Mouse (Mus musculus) bone marrow, adult 2 months (tissue): Measurements from ENCODE around the gene Plekha3. TPM values are rescaled to one million over a fixed set of nuclear protein-coding genes. Genes with fewer than 3 reads are reported as not detected.

Source experiments
- H3K27ac ChIP-seq: fragments of 200-500 bp; 2 replicates; pipeline ENCODE4 v1.5.1; 2012; ENCODE audit warnings: low read depth, mild to moderate bottlenecking, control low read depth, inconsistent platforms, low read length; ENCODE audit not compliant: control insufficient read depth, poor library complexity, insufficient read depth
- H3K4me1 ChIP-seq: fragments of 200-500 bp; 2 replicates; pipeline ENCODE4 v1.6.1; 2011; ENCODE audit warnings: low read length; ENCODE audit not compliant: control insufficient read depth, insufficient read depth
- H3K4me3 ChIP-seq: fragments of 200-500 bp; replicated peaks from 2 replicates; pipeline ENCODE3; 2011; ENCODE audit warnings: mild to moderate bottlenecking, low read depth, low read length, control low read depth; ENCODE audit not compliant: control insufficient read depth
- CTCF ChIP-seq: fragments of 200-500 bp; IDR thresholded peaks from 2 replicates; pipeline ENCODE4 v1.5.1; 2011; ENCODE audit warnings: low read length, control low read depth; ENCODE audit not compliant: control insufficient read depth, insufficient read depth
- POLR2A ChIP-seq: fragments of 200-500 bp; IDR thresholded peaks from 2 replicates; pipeline ENCODE4 v1.6.1; 2011; ENCODE audit warnings: low read depth, mild to moderate bottlenecking, control low read depth, low read length, borderline replicate concordance; ENCODE audit not compliant: control insufficient read depth
- WGBS: fragments of 180-500 bp; shearing (Covaris S2); methylation state at CpG from one replicate; pipeline ENCODE4 v1.1.7; 2018; 5-methylcytosine and 5-hydroxymethylcytosine counted together
- polyA plus RNA-seq: library from polyadenylated mRNA; stranded (reverse); fragments of >200 nt; gene quantifications from 2 replicates; pipeline ENCODE4 v1.2.4, GENCODE M21; 2011; ENCODE audit warnings: low replicate concordance; ENCODE audit not compliant: missing spikeins, insufficient read depth, insufficient read length

Gene Plekha3
- polyA plus RNA-seq, 1 experiment = 8.5 TPM

GRCm38 (mm10) chr2:76653070-76653469 is 22.0 kb upstream of the Plekha3 start:
- Histone ChIP-seq H3K4me1 (no peaks in the 10 kb centered on the region), H3K4me3 (no peak overlapping the region), H3K27ac (no peak overlapping the region)
- TF ChIP-seq POLR2A = no peak
- WGBS = 88% methylated on average over 4 of the region's 4 CpGs

GRCm38 (mm10) chr2:76654646-76655045 is 20.4 kb upstream of the Plekha3 start:
- TF ChIP-seq POLR2A (no peak), CTCF (no peak)
- 87% methylated on average over 5 of the region's 5 CpGs for WGBS
- no peaks in the 10 kb centered on the region for H3K4me1 ChIP-seq
- H3K27ac ChIP-seq = no peak overlapping the region
- no peak overlapping the region for H3K4me3 ChIP-seq

- Histone ChIP-seq H3K27ac (no peak overlapping the region), H3K4me1 (no peaks in the 10 kb centered on the region), H3K4me3 (no peak overlapping the region)
- TF ChIP-seq CTCF (no peak), POLR2A (no peak)
- WGBS = 83% methylated on average over 3 of the region's 3 CpGs
These were observed 19.6 kb upstream of the Plekha3 start for GRCm38 (mm10) chr2:76655444-76655843.

DNA sequence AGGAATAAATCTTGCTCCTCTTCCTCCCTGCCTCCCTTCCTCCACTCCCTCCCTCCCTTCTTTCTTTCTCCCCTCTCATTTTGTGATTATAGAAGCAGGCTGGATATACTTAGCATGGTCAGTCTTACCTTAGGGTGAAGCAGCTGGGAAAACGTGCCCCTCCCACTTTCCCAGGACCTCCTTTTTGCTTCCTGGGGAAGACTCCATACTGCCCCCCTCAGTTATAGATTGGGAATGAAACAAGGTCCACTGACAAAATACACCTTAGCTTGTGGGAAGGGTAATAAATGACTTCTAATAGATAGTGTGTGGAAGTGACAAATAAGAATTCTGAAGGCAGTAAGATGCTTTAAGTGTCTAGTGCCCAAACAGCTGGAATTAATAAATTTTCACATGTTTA is 19.1 kb upstream of the Plekha3 start:
- WGBS = 11% methylated on average over 1 of the region's 1 CpGs
- H3K4me1 ChIP-seq = no peaks in the 10 kb centered on the region
- no peak overlapping the region for H3K27ac ChIP-seq
- no peak overlapping the region for H3K4me3 ChIP-seq
- no peak for TF ChIP-seq POLR2A
- 0 out of 2 replicates have a peak, but pooled peaks have one; percentile 4 for TF ChIP-seq CTCF

GRCm38 (mm10) chr2:76658551-76658950 is 16.5 kb upstream of the Plekha3 start:
- Histone ChIP-seq H3K27ac (no peak overlapping the region), H3K4me3 (no peak overlapping the region), H3K4me1 (no peaks in the 10 kb centered on the region)
- 65% methylated on average over 13 of the region's 13 CpGs for WGBS
- TF ChIP-seq POLR2A (no peak), CTCF (no peak)

GRCm38 (mm10) chr2:76659419-76659818 is 15.7 kb upstream of the Plekha3 start:
- 58% methylated on average over 8 of the region's 8 CpGs for WGBS
- H3K27ac ChIP-seq = no peak overlapping the region
- no peaks in the 10 kb centered on the region for H3K4me1 ChIP-seq
- no peak for TF ChIP-seq POLR2A
- no peak for TF ChIP-seq CTCF
- H3K4me3 ChIP-seq = no peak overlapping the region

DNA sequence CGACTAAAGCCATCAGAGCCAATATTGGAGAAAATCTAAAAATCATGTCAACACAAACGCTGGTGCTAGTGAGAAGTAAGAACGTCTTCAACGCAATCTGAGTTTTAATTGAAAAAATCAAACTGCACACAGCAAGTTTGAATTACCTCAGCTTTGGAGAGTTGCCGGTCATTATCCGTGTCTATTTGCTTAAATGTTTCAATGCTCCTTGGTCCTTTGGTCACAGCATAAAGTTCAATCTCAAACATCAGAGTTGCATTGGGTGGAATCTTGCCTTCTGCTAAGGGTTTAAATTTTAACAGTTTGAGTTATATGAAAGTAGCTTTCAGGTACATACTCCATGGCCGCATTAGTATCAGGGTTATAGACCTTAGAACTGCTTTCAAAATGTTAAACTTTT is 9.6 kb upstream of the Plekha3 start:
- TF ChIP-seq CTCF = no peak
- TF ChIP-seq POLR2A = no peak
- WGBS = 89% methylated on average over 7 of the region's 7 CpGs
- Histone ChIP-seq H3K4me3 (no peak overlapping the region), H3K27ac (no peak overlapping the region), H3K4me1 (no peaks in the 10 kb centered on the region)

DNA sequence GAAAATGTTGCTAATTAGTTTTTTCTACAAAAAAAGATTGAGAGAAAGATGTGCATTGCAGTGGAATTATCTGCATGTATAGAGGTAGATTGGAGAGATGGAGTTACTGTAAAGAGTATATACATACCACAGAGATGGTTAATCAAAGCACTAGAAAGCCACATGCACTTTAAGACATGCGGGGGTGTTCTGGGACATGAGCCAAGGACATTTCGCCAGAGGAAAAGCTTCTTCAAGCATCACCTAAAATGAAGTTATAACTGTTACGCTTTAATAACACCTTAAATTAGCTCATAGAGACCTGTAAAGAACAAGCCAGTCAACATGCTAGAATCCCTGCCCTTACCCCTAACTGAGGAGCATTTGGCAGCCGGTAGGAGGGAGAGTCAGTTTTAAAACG is 7.9 kb upstream of the Plekha3 start:
- H3K27ac ChIP-seq = no peak overlapping the region
- TF ChIP-seq POLR2A (no peak), CTCF (no peak)
- no peak overlapping the region for H3K4me3 ChIP-seq
- no peaks in the 10 kb centered on the region for H3K4me1 ChIP-seq
- 71% methylated on average over 5 of the region's 5 CpGs for WGBS

DNA sequence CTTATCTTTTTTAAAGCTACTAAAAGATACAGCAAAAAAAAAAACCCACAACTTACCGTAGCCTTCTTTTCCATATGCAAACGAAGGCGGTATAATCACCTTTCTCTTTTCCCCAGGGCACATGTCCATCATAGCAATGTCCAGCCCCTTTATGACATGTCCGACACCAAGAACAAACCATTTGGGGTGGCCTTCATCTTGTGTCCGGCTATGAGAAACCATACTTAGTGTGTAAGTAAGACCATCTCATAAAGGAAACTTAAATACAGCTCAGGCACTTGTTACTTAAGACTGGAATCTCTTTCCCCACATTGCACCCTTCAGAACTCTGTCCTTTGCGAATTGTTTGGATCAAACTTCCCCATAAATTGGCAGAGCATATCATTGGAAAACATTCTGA is 3.4 kb upstream of the Plekha3 start:
- 64% methylated on average over 6 of the region's 6 CpGs for WGBS
- Histone ChIP-seq H3K4me1 (no peaks in the 10 kb centered on the region; the same call in 1 of the 2 replicates), H3K4me3 (no peak overlapping the region), H3K27ac (no peak overlapping the region)
- TF ChIP-seq CTCF = no peak
- no peak for TF ChIP-seq POLR2A
